Mouse (Mus musculus): Measurements from ENCODE around the gene Slc38a6. TPM values are rescaled to one million over a fixed set of nuclear protein-coding genes. Genes with fewer than 3 reads are reported as not detected.

The Slc38a6 gene
- total RNA-seq, 1 experiment, result 17.4 TPM

DNA sequence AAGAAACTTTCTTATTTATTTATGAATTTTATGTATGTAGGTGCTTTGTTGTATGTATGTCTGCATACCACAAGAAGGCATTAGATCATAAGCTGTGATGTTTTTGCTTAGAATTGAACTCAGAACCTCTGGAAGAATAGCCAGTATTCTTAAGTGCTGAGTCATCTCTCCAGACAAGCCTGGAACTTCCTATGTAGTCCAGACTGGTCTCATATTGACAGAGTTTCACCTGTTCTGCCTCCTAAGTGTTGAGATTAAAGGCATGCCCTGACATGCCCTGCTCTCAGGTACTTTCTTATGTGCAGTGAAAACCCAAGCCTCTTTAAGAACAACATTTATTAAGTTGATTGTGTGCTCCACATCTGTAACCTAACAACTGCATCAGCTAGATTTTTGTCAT lies 8.3 kb downstream of the Slc38a6 start:
- H3K9me3 ChIP-seq (ENCODE audit: control insufficient read depth, insufficient read depth, low read depth, low read length), result no peaks in the 10 kb centered on the region
- H3K36me3 ChIP-seq (ENCODE audit: control insufficient read depth, insufficient read depth, low read length, poor library complexity, severe bottlenecking), result peaks cover 8% of the 10 kb centered on the region; the same call in 1 of the 2 replicates
- H3K4me1 ChIP-seq (ENCODE audit: control insufficient read depth in 2 of 2, insufficient read depth in 2 of 2, low read length in 2 of 2, poor library complexity in 1 of 2), result peaks cover 2% of the 10 kb centered on the region in 2 experiments; a peak in 2 of 4 replicates
- no peak overlapping the region for H3K4me3 ChIP-seq (ENCODE audit: insufficient read depth in 1 of 2, low read depth in 1 of 2, low read length in 2 of 2, poor library complexity in 1 of 2, severe bottlenecking in 1 of 2)
- in situ Hi-C loops (cut with MboI; ENCODE audit: low sequenced_read_pairs in 2 of 2, unreplicated experiment in 2 of 2), result no loop called here
- H3K9ac ChIP-seq (ENCODE audit: insufficient read depth, low read depth, low read length, poor library complexity, severe bottlenecking), result no peak overlapping the region
- no peak overlapping the region for H3K27ac ChIP-seq (ENCODE audit: insufficient read depth, low read depth, low read length, poor library complexity, severe bottlenecking)
- TF ChIP-seq CHD2 (IDR thresholded peaks at IDR 0.05; ENCODE audit: low read depth, low read length) (no peak), MAFK (IDR thresholded peaks at IDR 0.05; ENCODE audit: insufficient read depth, low read depth, low read length) (peak; percentile 71)
- no peak for DNase-seq (ENCODE audit: low read depth, low spot score)

DNA sequence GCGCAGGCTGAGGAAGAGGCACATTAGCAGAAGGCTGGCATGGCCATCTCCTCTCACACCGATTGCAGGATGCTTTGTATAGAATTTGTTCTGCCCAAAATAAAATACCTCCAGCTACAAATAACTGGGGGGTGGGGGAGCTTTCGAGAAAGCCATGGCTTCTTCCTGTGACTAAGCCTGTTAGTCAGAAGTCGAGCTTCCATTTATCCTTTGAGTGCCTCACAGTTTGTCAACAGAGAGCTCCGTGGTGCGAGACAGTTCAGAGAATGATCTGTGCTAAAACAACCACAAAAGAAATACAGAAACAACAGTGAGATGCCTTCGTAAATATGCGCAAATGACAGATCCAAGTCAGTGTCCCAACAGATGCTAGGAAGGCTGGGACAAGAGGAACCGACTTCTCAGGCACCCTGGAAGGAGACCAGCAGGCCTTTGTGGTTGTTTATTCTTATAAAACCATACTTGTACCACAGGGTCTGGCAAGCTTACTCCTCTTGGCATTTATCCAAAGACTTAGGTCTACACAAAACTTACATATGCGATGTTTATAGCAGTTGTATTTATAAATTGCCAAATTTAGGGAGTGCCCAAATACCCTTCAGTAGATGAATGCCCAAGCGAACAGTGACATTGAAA lies 9.0 kb downstream of the Slc38a6 start:
- TF ChIP-seq ZC3H11A (IDR thresholded peaks at IDR 0.05; ENCODE audit: borderline replicate concordance, low read depth, low read length), result no peak
- TF ChIP-seq ZNF384 (IDR thresholded peaks at IDR 0.05; ENCODE audit: low read depth, low read length), result no peak
- no peak for TF ChIP-seq CHD2 (IDR thresholded peaks at IDR 0.05; ENCODE audit: low read depth, low read length)
- TF ChIP-seq HCFC1 (IDR thresholded peaks at IDR 0.05; ENCODE audit: borderline replicate concordance, insufficient read depth, low read length), result no peak
- no peak for TF ChIP-seq MAFK (IDR thresholded peaks at IDR 0.05; ENCODE audit: insufficient read depth, low read depth, low read length)
- Histone ChIP-seq H3K9ac (ENCODE audit: insufficient read depth, low read depth, low read length, poor library complexity, severe bottlenecking) (no peak overlapping the region), H3K9me3 (ENCODE audit: control insufficient read depth, insufficient read depth, low read depth, low read length) (no peaks in the 10 kb centered on the region), H3K4me3 (ENCODE audit: insufficient read depth in 1 of 2, low read depth in 1 of 2, low read length in 2 of 2, poor library complexity in 1 of 2, severe bottlenecking in 1 of 2) (no peak overlapping the region), H3K27ac (ENCODE audit: insufficient read depth, low read depth, low read length, poor library complexity, severe bottlenecking) (no peak overlapping the region), H3K4me1 (ENCODE audit: control insufficient read depth in 2 of 2, insufficient read depth in 2 of 2, low read length in 2 of 2, poor library complexity in 1 of 2) (peaks cover 2% of the 10 kb centered on the region in 2 experiments; a peak in 2 of 4 replicates), H3K36me3 (ENCODE audit: control insufficient read depth, insufficient read depth, low read length, poor library complexity, severe bottlenecking) (peaks cover 8% of the 10 kb centered on the region; the same call in 1 of the 2 replicates)
- no peak for DNase-seq (ENCODE audit: low read depth, low spot score)
- in situ Hi-C loops (cut with MboI; ENCODE audit: low sequenced_read_pairs in 2 of 2, unreplicated experiment in 2 of 2), result no loop called here

DNA sequence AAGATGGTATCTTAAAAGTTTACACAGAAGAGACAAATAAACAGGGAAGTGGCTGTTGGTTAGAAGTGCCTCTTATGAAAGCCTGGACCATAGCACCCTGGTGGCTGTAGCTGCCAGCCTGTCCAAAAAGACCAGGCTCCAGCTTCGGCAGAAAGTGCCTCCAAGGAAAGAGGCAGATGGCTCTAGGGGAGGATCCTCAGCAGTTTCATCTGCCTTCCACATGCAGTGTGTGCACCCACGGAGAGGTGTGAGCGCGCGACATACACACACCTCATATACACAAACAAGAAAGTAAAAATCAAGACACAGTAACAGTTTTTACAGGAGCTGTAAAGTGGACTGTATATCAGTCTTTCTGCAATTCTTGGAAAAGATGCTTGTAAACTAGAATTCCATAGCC lies 12.0 kb downstream of the Slc38a6 start:
- Histone ChIP-seq H3K27ac (ENCODE audit: insufficient read depth, low read depth, low read length, poor library complexity, severe bottlenecking) (no peak overlapping the region), H3K4me1 (ENCODE audit: control insufficient read depth in 2 of 2, insufficient read depth in 2 of 2, low read length in 2 of 2, poor library complexity in 1 of 2) (peaks cover 2% of the 10 kb centered on the region in 2 experiments; a peak in 2 of 4 replicates), H3K9ac (ENCODE audit: insufficient read depth, low read depth, low read length, poor library complexity, severe bottlenecking) (no peak overlapping the region), H3K36me3 (ENCODE audit: control insufficient read depth, insufficient read depth, low read length, poor library complexity, severe bottlenecking) (peaks cover 6% of the 10 kb centered on the region; the same call in 1 of the 2 replicates), H3K9me3 (ENCODE audit: control insufficient read depth, insufficient read depth, low read depth, low read length) (no peaks in the 10 kb centered on the region), H3K4me3 (ENCODE audit: insufficient read depth in 1 of 2, low read depth in 1 of 2, low read length in 2 of 2, poor library complexity in 1 of 2, severe bottlenecking in 1 of 2) (no peak overlapping the region)
- in situ Hi-C loops (cut with MboI; ENCODE audit: low sequenced_read_pairs in 2 of 2, unreplicated experiment in 2 of 2), result no loop called here
- TF ChIP-seq ZNF384 (IDR thresholded peaks at IDR 0.05; ENCODE audit: low read depth, low read length) (no peak), CHD2 (IDR thresholded peaks at IDR 0.05; ENCODE audit: low read depth, low read length) (no peak), HCFC1 (IDR thresholded peaks at IDR 0.05; ENCODE audit: borderline replicate concordance, insufficient read depth, low read length) (no peak), MAFK (IDR thresholded peaks at IDR 0.05; ENCODE audit: insufficient read depth, low read depth, low read length) (no peak), ZC3H11A (IDR thresholded peaks at IDR 0.05; ENCODE audit: borderline replicate concordance, low read depth, low read length) (no peak)
- DNase-seq (ENCODE audit: low read depth, low spot score), result no peak

DNA sequence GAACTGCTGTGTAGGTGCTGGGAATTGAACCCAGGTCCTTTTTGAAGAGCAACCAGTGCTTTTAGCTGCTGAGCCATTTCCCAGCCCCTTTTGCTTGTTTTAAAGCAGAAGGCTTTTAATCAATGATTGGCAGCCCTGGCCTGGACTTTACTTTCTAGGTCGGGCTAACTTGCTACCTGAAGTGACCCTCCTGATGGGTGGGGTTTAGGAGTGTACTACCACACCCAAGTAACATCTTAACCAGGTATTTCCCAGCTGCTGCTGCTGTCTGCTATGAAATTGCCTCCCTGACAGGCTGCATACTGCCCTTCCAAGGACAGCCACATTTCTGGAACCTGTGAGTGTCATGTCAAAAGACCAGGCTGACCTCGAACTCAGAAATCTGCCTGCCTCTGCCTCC lies 14.0 kb downstream of the Slc38a6 start:
- in situ Hi-C loops (cut with MboI; ENCODE audit: low sequenced_read_pairs in 2 of 2, unreplicated experiment in 2 of 2), result no loop called here
- Histone ChIP-seq H3K27ac (ENCODE audit: insufficient read depth, low read depth, low read length, poor library complexity, severe bottlenecking) (no peak overlapping the region), H3K4me1 (ENCODE audit: control insufficient read depth in 2 of 2, insufficient read depth in 2 of 2, low read length in 2 of 2, poor library complexity in 1 of 2) (no peaks in the 10 kb centered on the region), H3K9me3 (ENCODE audit: control insufficient read depth, insufficient read depth, low read depth, low read length) (no peaks in the 10 kb centered on the region), H3K9ac (ENCODE audit: insufficient read depth, low read depth, low read length, poor library complexity, severe bottlenecking) (no peak overlapping the region), H3K36me3 (ENCODE audit: control insufficient read depth, insufficient read depth, low read length, poor library complexity, severe bottlenecking) (peaks cover 3% of the 10 kb centered on the region; the same call in 1 of the 2 replicates), H3K4me3 (ENCODE audit: insufficient read depth in 1 of 2, low read depth in 1 of 2, low read length in 2 of 2, poor library complexity in 1 of 2, severe bottlenecking in 1 of 2) (no peak overlapping the region)
- DNase-seq (ENCODE audit: low read depth, low spot score), result no peak
- TF ChIP-seq MAFK (IDR thresholded peaks at IDR 0.05; ENCODE audit: insufficient read depth, low read depth, low read length) (no peak), CHD2 (IDR thresholded peaks at IDR 0.05; ENCODE audit: low read depth, low read length) (no peak), ZC3H11A (IDR thresholded peaks at IDR 0.05; ENCODE audit: borderline replicate concordance, low read depth, low read length) (no peak), HCFC1 (IDR thresholded peaks at IDR 0.05; ENCODE audit: borderline replicate concordance, insufficient read depth, low read length) (no peak), ZNF384 (IDR thresholded peaks at IDR 0.05; ENCODE audit: low read depth, low read length) (no peak)

All from ES-E14 (cell line).